Mouse (Mus musculus) E14TG2a.4 (cell line): ENCODE data around the gene Brinp2.

Experiments used
- CTCF ChIP-seq: conservative IDR thresholded peaks from 2 replicates; pipeline ENCODE4 v1.5.1; 2014; ENCODE audit warnings: low read length
- NANOG ChIP-seq: IDR thresholded peaks from 2 replicates; pipeline ENCODE4 v1.6.1; 2014; ENCODE audit warnings: borderline replicate concordance, low read length, mixed read lengths

DNA sequence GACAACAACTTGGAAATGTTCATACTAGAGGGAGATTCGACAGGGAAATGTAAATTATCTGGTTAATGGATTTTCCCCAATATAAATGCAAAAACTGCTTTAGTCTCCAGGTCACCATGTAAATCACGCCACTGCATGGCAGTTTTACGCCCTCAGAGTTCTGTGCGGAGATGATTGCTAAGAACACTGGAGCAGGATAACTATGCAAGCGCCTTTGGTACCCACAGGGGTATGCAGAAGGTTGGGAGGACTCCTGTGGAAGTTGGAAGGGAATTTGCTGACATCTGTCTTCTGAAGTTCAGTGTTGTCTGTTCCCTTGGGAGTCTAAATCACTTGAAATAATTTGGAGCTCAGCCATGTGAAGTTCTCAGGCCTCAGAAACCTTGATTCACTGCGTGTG, 26.2 kb upstream of the Brinp2 start:
- no peak for TF ChIP-seq CTCF
- TF ChIP-seq NANOG, result no peak
